Mouse (Mus musculus): Measurements from ENCODE around the gene A630023A22Rik.
A peak's percentile ranks its signal among the peaks of the same experiment; 100 is the strongest.

A630023A22Rik gene

GRCm38 (mm10) chr14:34102601-34103000 lies at the start of gene A630023A22Rik:
Gene A630023A22Rik (minus strand): TSS chr14:34102754.
- DNase-seq: no peak

GRCm38 (mm10) chr14:34152342-34152741 lies 49.8 kb upstream of the A630023A22Rik start, which contains the start of gene Npy4r:
Gene Npy4r (minus strand): TSS chr14:34152489.
- peak; percentile 78 to 82 for DNase-seq

GRCm38 (mm10) chr14:34142915-34143314 lies 40.4 kb upstream of the A630023A22Rik start:
- DNase-seq: no peak

GRCm38 (mm10) chr14:34142316-34142715 lies 39.8 kb upstream of the A630023A22Rik start:
- DNase-seq: no peak

- DNase-seq: no peak
Observed at GRCm38 (mm10) chr14:34139671-34140664, 37.4 kb upstream of the A630023A22Rik start.

- no peak for DNase-seq
Observed at GRCm38 (mm10) chr14:34135391-34135790, 32.8 kb upstream of the A630023A22Rik start.

GRCm38 (mm10) chr14:34131216-34131615 lies 28.7 kb upstream of the A630023A22Rik start:
- DNase-seq: no peak

- no peak for DNase-seq
Observed at GRCm38 (mm10) chr14:34121691-34122090, 19.1 kb upstream of the A630023A22Rik start.

GRCm38 (mm10) chr14:34120923-34121351 lies 18.4 kb upstream of the A630023A22Rik start:
- DNase-seq: no peak

GRCm38 (mm10) chr14:34120016-34120910 lies 17.7 kb upstream of the A630023A22Rik start:
- no peak for DNase-seq

GRCm38 (mm10) chr14:34119046-34119723 lies 16.6 kb upstream of the A630023A22Rik start:
- peak in 1 of 2 experiments; percentile 6 for DNase-seq

- no peak for DNase-seq
Observed at GRCm38 (mm10) chr14:34114311-34114710, 11.8 kb upstream of the A630023A22Rik start.

- no peak for DNase-seq
Observed at GRCm38 (mm10) chr14:34107594-34107993, 5.0 kb upstream of the A630023A22Rik start.

- DNase-seq: peak; percentile 74 to 80
Observed at GRCm38 (mm10) chr14:34106389-34107062, 4.0 kb upstream of the A630023A22Rik start.

GRCm38 (mm10) chr14:34104892-34105291 lies 2.3 kb upstream of the A630023A22Rik start:
- peak; percentile 84 to 88 for DNase-seq

GRCm38 (mm10) chr14:34103855-34104254 lies 1.3 kb upstream of the A630023A22Rik start:
- no peak for DNase-seq

GRCm38 (mm10) chr14:34096161-34096560 lies 6.4 kb downstream of the A630023A22Rik start:
- no peak for DNase-seq

GRCm38 (mm10) chr14:34092856-34093255 lies 9.7 kb downstream of the A630023A22Rik start:
- no peak for DNase-seq

GRCm38 (mm10) chr14:34091475-34091874 lies 11.1 kb downstream of the A630023A22Rik start:
- DNase-seq: no peak

- no peak for DNase-seq
Observed at GRCm38 (mm10) chr14:34089796-34090195, 12.8 kb downstream of the A630023A22Rik start.

- no peak for DNase-seq
Observed at GRCm38 (mm10) chr14:34087856-34088398, 14.6 kb downstream of the A630023A22Rik start.
